Mouse (Mus musculus) myocyte (in vitro differentiated cells): ENCODE measurements around the gene Rrm2.

Experiments
- CEBPB ChIP-seq: IDR thresholded peaks from 2 replicates; pipeline ENCODE4 v1.6.1; 2011; ENCODE audit warnings: mild to moderate bottlenecking, moderate library complexity; ENCODE audit not compliant: poor library complexity, insufficient read depth, severe bottlenecking
- E2F4 ChIP-seq: IDR thresholded peaks from one replicate; pipeline ENCODE4 v1.6.1; 2011; ENCODE audit warnings: mild to moderate bottlenecking, control low read depth, moderate library complexity; ENCODE audit not compliant: insufficient read depth
- MAX ChIP-seq: IDR thresholded peaks from one replicate; pipeline ENCODE4 v1.6.1; 2011; ENCODE audit warnings: low read depth, mild to moderate bottlenecking, control low read depth
- MYOD1 ChIP-seq, 3 experiments: IDR thresholded peaks; one replicate each; pipeline ENCODE4 v1.6.1; 2011; ENCODE audit warnings: control low read depth in 2 of 3, low read depth in 2 of 3, mild to moderate bottlenecking in 2 of 3, moderate library complexity in 1 of 3; ENCODE audit not compliant: insufficient read length in 2 of 3, control insufficient read depth in 1 of 3
- MYOG ChIP-seq, 3 experiments: IDR thresholded peaks; one replicate each; pipeline ENCODE4 v1.6.1; 2011; ENCODE audit warnings: control low read depth in 2 of 3, low read depth in 2 of 3, mild to moderate bottlenecking in 2 of 3; ENCODE audit not compliant: insufficient read length in 2 of 3, control insufficient read depth in 1 of 3, insufficient read depth in 1 of 3
- POLR2A ChIP-seq: IDR thresholded peaks from one replicate; pipeline ENCODE4 v1.6.1; 2011; ENCODE audit warnings: low read depth, mild to moderate bottlenecking, control low read depth, moderate library complexity; ENCODE audit not compliant: insufficient read length
- POLR2AphosphoS2 ChIP-seq: IDR thresholded peaks from one replicate; pipeline ENCODE4 v1.6.1; 2011; ENCODE audit warnings: low read depth, control low read depth; ENCODE audit not compliant: insufficient read length
- REST ChIP-seq: IDR thresholded peaks from one replicate; pipeline ENCODE4 v1.6.1; 2011; ENCODE audit warnings: mild to moderate bottlenecking, control low read depth, moderate library complexity; ENCODE audit not compliant: insufficient read depth, insufficient read length
- TCF12 ChIP-seq: IDR thresholded peaks from one replicate; pipeline ENCODE4 v1.6.1; 2011; ENCODE audit warnings: mild to moderate bottlenecking, control low read depth; ENCODE audit not compliant: poor library complexity, insufficient read depth, severe bottlenecking
- TCF3 ChIP-seq: IDR thresholded peaks from one replicate; pipeline ENCODE4 v1.6.1; 2011; ENCODE audit warnings: low read depth, control low read depth; ENCODE audit not compliant: insufficient read length
- USF1 ChIP-seq: IDR thresholded peaks from one replicate; pipeline ENCODE4 v1.6.1; 2011; ENCODE audit warnings: low read depth, mild to moderate bottlenecking, control low read depth, moderate library complexity

GRCm38 (mm10) chr12:24709831-24710508 lies 1.9 kb downstream of the Rrm2 start:
- TF ChIP-seq POLR2A (peak; percentile 23), POLR2AphosphoS2 (no peak), E2F4 (no peak), USF1 (no peak), CEBPB (peak; percentile 51; the same call in 1 of the 2 replicates), TCF3 (no peak), TCF12 (no peak), MYOD1 (IDR thresholded peaks at IDR 0.05; ENCODE audit: control insufficient read depth in 1 of 3, insufficient read length in 2 of 3, low read depth in 2 of 3) (no peak), MYOG (IDR thresholded peaks at IDR 0.05; ENCODE audit: control insufficient read depth in 1 of 3, insufficient read depth in 1 of 3, insufficient read length in 2 of 3, low read depth in 2 of 3) (no peak), MAX (no peak), REST (no peak)
